Mouse (Mus musculus): ENCODE data around the gene Lrp1. TPM values are rescaled to one million over a fixed set of nuclear protein-coding genes. Genes with fewer than 3 reads are reported as not detected.

Gene Lrp1
- total RNA-seq, 2 experiments from 2014 or later: 65.2 to 69.7 TPM

- DNase-seq: peak; percentile 70 to 79
Measured at GRCm38 (mm10) chr10:127615591-127615990, 5.4 kb downstream of the Lrp1 start.

- DNase-seq: no peak
Measured at GRCm38 (mm10) chr10:127615034-127615374, 5.9 kb downstream of the Lrp1 start.

GRCm38 (mm10) chr10:127614236-127615033 is 6.5 kb downstream of the Lrp1 start:
- DNase-seq: peak; percentile 49 to 53

GRCm38 (mm10) chr10:127612079-127612775 is 8.7 kb downstream of the Lrp1 start:
- no peak for DNase-seq

GRCm38 (mm10) chr10:127610066-127610415 is 10.9 kb downstream of the Lrp1 start:
- no peak for DNase-seq

GRCm38 (mm10) chr10:127609415-127610065 is 11.4 kb downstream of the Lrp1 start:
- DNase-seq: no peak

- DNase-seq: no peak
Measured at GRCm38 (mm10) chr10:127607059-127607458, 13.9 kb downstream of the Lrp1 start.

GRCm38 (mm10) chr10:127605756-127606155 is 15.2 kb downstream of the Lrp1 start:
- no peak for DNase-seq

- no peak for DNase-seq
Measured at GRCm38 (mm10) chr10:127605251-127605547, 15.7 kb downstream of the Lrp1 start.

- DNase-seq: peak; percentile 74 to 84
Measured at GRCm38 (mm10) chr10:127604465-127605250, 16.3 kb downstream of the Lrp1 start.

GRCm38 (mm10) chr10:127603437-127604371 is 17.2 kb downstream of the Lrp1 start:
- DNase-seq: no peak

GRCm38 (mm10) chr10:127602194-127602593 is 18.8 kb downstream of the Lrp1 start:
- DNase-seq: no peak

GRCm38 (mm10) chr10:127599779-127600541 is 21.0 kb downstream of the Lrp1 start:
- peak; percentile 82 to 93 for DNase-seq

GRCm38 (mm10) chr10:127599252-127599651 is 21.7 kb downstream of the Lrp1 start:
- DNase-seq: no peak

- DNase-seq: no peak
Measured at GRCm38 (mm10) chr10:127598607-127599006, 22.3 kb downstream of the Lrp1 start.

GRCm38 (mm10) chr10:127597311-127597901 is 23.5 kb downstream of the Lrp1 start:
- peak; percentile 47 to 70 for DNase-seq

- peak; percentile 66 to 81 for DNase-seq
Measured at GRCm38 (mm10) chr10:127596321-127596941, 24.5 kb downstream of the Lrp1 start.

- no peak for DNase-seq
Measured at GRCm38 (mm10) chr10:127594930-127595715, 25.8 kb downstream of the Lrp1 start.

- peak; percentile 66 to 83 for DNase-seq
Measured at GRCm38 (mm10) chr10:127594405-127594804, 26.5 kb downstream of the Lrp1 start.

Data from heart, adult 18-20 months (tissue).